Mouse (Mus musculus): Measurements from ENCODE around the gene Eif4e. TPM values are rescaled to one million over a fixed set of nuclear protein-coding genes. Genes with fewer than 3 reads are reported as not detected.
"Not testable (repeated sequence)": the region's sequence is repeated elsewhere in the genome, so short reads cannot be mapped to it uniquely, and the experiment has no call there.

Eif4e gene
- polyA plus RNA-seq, 1 experiment from 2014 or later, result 559 TPM

DNA sequence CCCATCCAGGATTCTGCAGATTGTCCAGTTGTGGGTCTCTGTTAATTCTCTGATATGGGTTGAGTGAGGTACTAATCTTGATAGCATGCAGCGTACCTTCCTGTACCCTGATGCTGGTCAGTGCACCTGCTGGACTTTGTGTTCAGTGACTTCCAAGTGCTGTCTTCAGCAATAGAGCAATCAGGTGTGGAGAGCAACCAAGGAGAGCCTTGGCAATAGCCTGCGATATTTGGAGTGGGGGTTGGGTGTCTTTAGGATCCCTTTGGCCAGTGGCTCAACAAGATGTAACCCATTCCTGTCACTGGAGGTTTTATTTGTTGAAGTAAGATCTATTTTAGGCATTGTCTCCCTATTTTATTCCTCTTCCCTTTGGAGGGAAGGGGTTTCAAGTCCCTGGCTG, 10.1 kb downstream of the Eif4e start:
- 100% methylated on average over 2 of the region's 2 CpGs for WGBS

GRCm38 (mm10) chr3:138542621-138543020, 16.6 kb downstream of the Eif4e start:
- no peak for DNase-seq (ENCODE audit: low spot score)
- ATAC-seq (replicated peaks; ENCODE audit: insufficient number of reproducible peaks, low FRiP score, low TSS enrichment, low read depth), result no peak
- WGBS, result 46% methylated on average over 3 of the region's 3 CpGs

More for the DNA sequence above, 10.1 kb downstream of the Eif4e start:
- Histone ChIP-seq H3K9ac (replicated peaks; ENCODE audit: low read length) (no peak overlapping the region), H3K9me3 (replicated peaks; ENCODE audit: control insufficient read depth, low read length) (no peaks in the 10 kb centered on the region), H3K4me2 (ENCODE audit: low read depth, low read length) (no peak overlapping the region), H3K27ac (replicated peaks; ENCODE audit: low read depth, low read length) (no peak overlapping the region), H3K27me3 (ENCODE audit: control insufficient read depth, insufficient read depth, low read length) (no peaks in the 10 kb centered on the region), H3K36me3 (replicated peaks; ENCODE audit: control insufficient read depth, insufficient read depth, low read depth, low read length) (no peaks in the 10 kb centered on the region), H3K4me3 (ENCODE audit: low read depth, low read length) (no peak overlapping the region), H3K4me1 (ENCODE audit: control insufficient read depth, insufficient read depth, low read length) (no peaks in the 10 kb centered on the region)
- no peak for DNase-seq (ENCODE audit: low spot score)
- no peak for ATAC-seq (replicated peaks; ENCODE audit: insufficient number of reproducible peaks, low FRiP score, low TSS enrichment, low read depth)

GRCm38 (mm10) chr3:138544117-138544516, 18.1 kb downstream of the Eif4e start:
- H3K9me3 ChIP-seq (replicated peaks; ENCODE audit: control insufficient read depth, low read length), result no peaks in the 10 kb centered on the region
- no peaks in the 10 kb centered on the region for H3K36me3 ChIP-seq (replicated peaks; ENCODE audit: control insufficient read depth, insufficient read depth, low read depth, low read length)
- no peak for DNase-seq (ENCODE audit: low spot score)
- ATAC-seq (replicated peaks; ENCODE audit: insufficient number of reproducible peaks, low FRiP score, low TSS enrichment, low read depth), result no peak
- no peaks in the 10 kb centered on the region for H3K4me1 ChIP-seq (ENCODE audit: control insufficient read depth, insufficient read depth, low read length)
- H3K9ac ChIP-seq (replicated peaks; ENCODE audit: low read length), result no peak overlapping the region
- no peak overlapping the region for H3K4me3 ChIP-seq (ENCODE audit: low read depth, low read length)
- no peak overlapping the region for H3K27ac ChIP-seq (replicated peaks; ENCODE audit: low read depth, low read length)
- 89% methylated on average over 4 of the region's 4 CpGs for WGBS
- no peak overlapping the region for H3K4me2 ChIP-seq (ENCODE audit: low read depth, low read length)
- H3K27me3 ChIP-seq (ENCODE audit: control insufficient read depth, insufficient read depth, low read length), result no peaks in the 10 kb centered on the region

More at GRCm38 (mm10) chr3:138542621-138543020, 16.6 kb downstream of the Eif4e start:
- no peaks in the 10 kb centered on the region for H3K36me3 ChIP-seq (replicated peaks; ENCODE audit: control insufficient read depth, insufficient read depth, low read depth, low read length)
- no peak overlapping the region for H3K4me2 ChIP-seq (ENCODE audit: low read depth, low read length)
- no peaks in the 10 kb centered on the region for H3K4me1 ChIP-seq (ENCODE audit: control insufficient read depth, insufficient read depth, low read length)
- H3K9me3 ChIP-seq (replicated peaks; ENCODE audit: control insufficient read depth, low read length), result no peaks in the 10 kb centered on the region
- H3K9ac ChIP-seq (replicated peaks; ENCODE audit: low read length), result no peak overlapping the region
- H3K4me3 ChIP-seq (ENCODE audit: low read depth, low read length), result no peak overlapping the region
- H3K27ac ChIP-seq (replicated peaks; ENCODE audit: low read depth, low read length), result no peak overlapping the region
- H3K27me3 ChIP-seq (ENCODE audit: control insufficient read depth, insufficient read depth, low read length), result no peaks in the 10 kb centered on the region

DNA sequence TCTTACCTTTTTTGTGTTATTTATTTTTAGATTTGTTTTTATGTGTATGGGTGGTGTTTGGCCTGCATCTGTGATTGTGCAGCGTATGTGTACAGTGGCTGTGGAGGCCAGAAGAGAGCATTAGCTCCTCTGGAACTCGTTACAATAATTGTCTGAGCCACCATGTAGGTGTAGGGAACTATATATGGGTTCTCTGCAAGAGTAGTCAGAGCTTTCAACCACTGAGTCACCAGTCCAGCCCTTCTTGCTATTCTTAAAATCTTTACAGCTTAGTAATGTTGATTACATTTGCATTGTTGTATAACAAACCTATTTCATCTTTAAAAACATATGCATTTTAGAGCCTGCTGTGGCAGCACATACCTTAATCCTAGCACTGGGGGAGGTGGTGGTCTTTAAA, 20.7 kb downstream of the Eif4e start:
- Histone ChIP-seq H3K9me3 (replicated peaks; ENCODE audit: control insufficient read depth, low read length) (no peaks in the 10 kb centered on the region), H3K27me3 (ENCODE audit: control insufficient read depth, insufficient read depth, low read length) (no peaks in the 10 kb centered on the region), H3K9ac (replicated peaks; ENCODE audit: low read length) (no peak overlapping the region), H3K36me3 (replicated peaks; ENCODE audit: control insufficient read depth, insufficient read depth, low read depth, low read length) (peaks cover 2% of the 10 kb centered on the region; the same call in 1 of the 2 replicates), H3K4me1 (ENCODE audit: control insufficient read depth, insufficient read depth, low read length) (no peaks in the 10 kb centered on the region), H3K4me3 (ENCODE audit: low read depth, low read length) (no peak overlapping the region), H3K27ac (replicated peaks; ENCODE audit: low read depth, low read length) (no peak overlapping the region), H3K4me2 (ENCODE audit: low read depth, low read length) (no peak overlapping the region)
- 78% methylated on average over 2 of the region's 2 CpGs for WGBS
- ATAC-seq (replicated peaks; ENCODE audit: insufficient number of reproducible peaks, low FRiP score, low TSS enrichment, low read depth), result no peak
- no peak for DNase-seq (ENCODE audit: low spot score)

GRCm38 (mm10) chr3:138549045-138549444, 23.1 kb downstream of the Eif4e start:
- Histone ChIP-seq H3K9ac (replicated peaks; ENCODE audit: low read length) (no peak overlapping the region), H3K36me3 (replicated peaks; ENCODE audit: control insufficient read depth, insufficient read depth, low read depth, low read length) (peaks cover 2% of the 10 kb centered on the region; the same call in 1 of the 2 replicates), H3K4me2 (ENCODE audit: low read depth, low read length) (no peak overlapping the region), H3K27ac (replicated peaks; ENCODE audit: low read depth, low read length) (no peak overlapping the region), H3K4me1 (ENCODE audit: control insufficient read depth, insufficient read depth, low read length) (no peaks in the 10 kb centered on the region), H3K27me3 (ENCODE audit: control insufficient read depth, insufficient read depth, low read length) (no peaks in the 10 kb centered on the region), H3K9me3 (replicated peaks; ENCODE audit: control insufficient read depth, low read length) (no peaks in the 10 kb centered on the region), H3K4me3 (ENCODE audit: low read depth, low read length) (no peak overlapping the region)
- 75% methylated on average over 4 of the region's 4 CpGs for WGBS
- ATAC-seq (replicated peaks; ENCODE audit: insufficient number of reproducible peaks, low FRiP score, low TSS enrichment, low read depth) (no peak), DNase-seq (ENCODE audit: low spot score) (no peak)

- no peaks in the 10 kb centered on the region for H3K27me3 ChIP-seq (ENCODE audit: control insufficient read depth, insufficient read depth, low read length)
- peaks cover 2% of the 10 kb centered on the region; the same call in 1 of the 2 replicates for H3K36me3 ChIP-seq (replicated peaks; ENCODE audit: control insufficient read depth, insufficient read depth, low read depth, low read length)
- no peaks in the 10 kb centered on the region for H3K9me3 ChIP-seq (replicated peaks; ENCODE audit: control insufficient read depth, low read length)
- 91% methylated on average over 19 of the region's 19 CpGs for WGBS
- no peak for ATAC-seq (replicated peaks; ENCODE audit: insufficient number of reproducible peaks, low FRiP score, low TSS enrichment, low read depth)
- H3K4me3 ChIP-seq (ENCODE audit: low read depth, low read length), result no peak overlapping the region
- H3K4me2 ChIP-seq (ENCODE audit: low read depth, low read length), result no peak overlapping the region
- H3K9ac ChIP-seq (replicated peaks; ENCODE audit: low read length), result no peak overlapping the region
- H3K4me1 ChIP-seq (ENCODE audit: control insufficient read depth, insufficient read depth, low read length), result no peaks in the 10 kb centered on the region
- no peak for DNase-seq (ENCODE audit: low spot score)
- H3K27ac ChIP-seq (replicated peaks; ENCODE audit: low read depth, low read length), result no peak overlapping the region
These were observed 24.6 kb downstream of the Eif4e start for GRCm38 (mm10) chr3:138550336-138551123.

DNA sequence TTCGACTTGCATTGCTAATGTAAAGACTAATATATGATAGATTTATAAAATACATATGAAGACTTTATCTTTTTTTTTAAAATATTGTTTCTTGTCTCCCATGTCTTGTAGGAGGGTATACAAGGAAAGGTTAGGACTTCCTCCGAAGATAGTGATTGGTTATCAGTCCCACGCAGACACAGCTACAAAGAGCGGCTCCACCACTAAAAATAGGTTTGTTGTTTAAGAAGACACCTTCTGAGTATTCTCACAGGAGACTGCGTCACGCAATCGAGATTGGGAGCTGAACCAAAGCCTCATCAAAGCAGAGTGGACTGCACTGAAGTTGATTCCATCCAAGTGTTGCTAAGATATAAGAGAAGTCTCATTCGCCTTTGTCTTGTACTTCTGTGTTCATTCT, 29.3 kb downstream of the Eif4e start:
- H3K36me3 ChIP-seq (replicated peaks; ENCODE audit: control insufficient read depth, insufficient read depth, low read depth, low read length), result not testable (repeated sequence)
- 89% methylated on average over 8 of the region's 8 CpGs for WGBS

DNA sequence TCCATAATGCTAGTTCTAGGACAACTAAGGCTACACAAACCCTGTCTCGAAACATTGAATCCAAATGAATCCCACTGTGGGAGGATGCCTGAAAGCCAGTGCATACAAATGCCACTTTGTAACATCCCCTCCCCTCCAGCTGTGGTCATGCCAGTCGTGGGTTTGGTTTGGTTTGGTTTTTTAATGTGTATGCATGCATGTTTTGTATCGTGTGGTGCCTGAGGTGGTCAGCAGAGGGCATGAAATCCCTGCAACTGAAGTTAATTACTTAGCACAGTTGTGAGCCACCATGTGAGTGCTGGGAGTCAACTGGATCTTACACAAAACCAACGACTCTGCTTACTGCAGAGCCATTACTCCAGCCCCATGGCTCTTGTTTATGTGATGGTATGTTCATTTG, 32.5 kb downstream of the Eif4e start:
- 64% methylated on average over 4 of the region's 4 CpGs for WGBS
- no peaks in the 10 kb centered on the region for H3K4me1 ChIP-seq (ENCODE audit: control insufficient read depth, insufficient read depth, low read length)
- H3K4me2 ChIP-seq (ENCODE audit: low read depth, low read length), result no peak overlapping the region
- DNase-seq (ENCODE audit: low spot score) (no peak), ATAC-seq (replicated peaks; ENCODE audit: insufficient number of reproducible peaks, low FRiP score, low TSS enrichment, low read depth) (0 out of 2 replicates have a peak, but pooled peaks have one; percentile 15)
- no peak overlapping the region for H3K27ac ChIP-seq (replicated peaks; ENCODE audit: low read depth, low read length)
- no peak overlapping the region for H3K4me3 ChIP-seq (ENCODE audit: low read depth, low read length)
- no peak overlapping the region for H3K9ac ChIP-seq (replicated peaks; ENCODE audit: low read length)
- no peaks in the 10 kb centered on the region for H3K27me3 ChIP-seq (ENCODE audit: control insufficient read depth, insufficient read depth, low read length)
- H3K36me3 ChIP-seq (replicated peaks; ENCODE audit: control insufficient read depth, insufficient read depth, low read depth, low read length), result no peaks in the 10 kb centered on the region
- H3K9me3 ChIP-seq (replicated peaks; ENCODE audit: control insufficient read depth, low read length), result no peaks in the 10 kb centered on the region

More for the DNA sequence above, 29.3 kb downstream of the Eif4e start:
- not testable (repeated sequence) for ATAC-seq (replicated peaks; ENCODE audit: insufficient number of reproducible peaks, low FRiP score, low TSS enrichment, low read depth); H3K4me2 ChIP-seq (ENCODE audit: low read depth, low read length); H3K4me3 ChIP-seq (ENCODE audit: low read depth, low read length); H3K9ac ChIP-seq (replicated peaks; ENCODE audit: low read length); H3K4me1 ChIP-seq (ENCODE audit: control insufficient read depth, insufficient read depth, low read length); H3K27me3 ChIP-seq (ENCODE audit: control insufficient read depth, insufficient read depth, low read length); DNase-seq (ENCODE audit: low spot score); H3K9me3 ChIP-seq (replicated peaks; ENCODE audit: control insufficient read depth, low read length); H3K27ac ChIP-seq (replicated peaks; ENCODE audit: low read depth, low read length)

Measured in embryonic facial prominence, embryonic 11.5 days (tissue).